Mouse (Mus musculus): ENCODE results near the gene Eri3. TPM values are rescaled to one million over a fixed set of nuclear protein-coding genes. Genes with fewer than 3 reads are reported as not detected.
A peak's percentile ranks its signal among the peaks of the same experiment; 100 is the strongest.

Gene Eri3
- total RNA-seq, 1 experiment, result 36.0 TPM

GRCm38 (mm10) chr4:117705361-117705760, 155.2 kb downstream of the Eri3 start:
- in situ Hi-C loops (cut with MboI; ENCODE audit: low sequenced_read_pairs in 2 of 2, unreplicated experiment in 2 of 2), result no loop called here
- no peak overlapping the region for H3K27ac ChIP-seq (ENCODE audit: insufficient read depth, low read depth, low read length, poor library complexity, severe bottlenecking)
- no peaks in the 10 kb centered on the region for H3K9me3 ChIP-seq (ENCODE audit: control insufficient read depth, insufficient read depth, low read depth, low read length)
- H3K36me3 ChIP-seq (ENCODE audit: control insufficient read depth, insufficient read depth, low read length, poor library complexity, severe bottlenecking), result no peaks in the 10 kb centered on the region
- no peak overlapping the region for H3K4me3 ChIP-seq (ENCODE audit: insufficient read depth in 1 of 2, low read depth in 1 of 2, low read length in 2 of 2, poor library complexity in 1 of 2, severe bottlenecking in 1 of 2)
- DNase-seq (ENCODE audit: low read depth, low spot score), result peak; percentile 50
- no peak overlapping the region for H3K9ac ChIP-seq (ENCODE audit: insufficient read depth, low read depth, low read length, poor library complexity, severe bottlenecking)
- TF ChIP-seq CHD2 (IDR thresholded peaks at IDR 0.05; ENCODE audit: low read depth, low read length) (no peak), HCFC1 (IDR thresholded peaks at IDR 0.05; ENCODE audit: borderline replicate concordance, insufficient read depth, low read length) (no peak), ZNF384 (IDR thresholded peaks at IDR 0.05; ENCODE audit: low read depth, low read length) (no peak), MAFK (IDR thresholded peaks at IDR 0.05; ENCODE audit: insufficient read depth, low read depth, low read length) (no peak), ZC3H11A (IDR thresholded peaks at IDR 0.05; ENCODE audit: borderline replicate concordance, low read depth, low read length) (peak; percentile 88)
- H3K4me1 ChIP-seq (ENCODE audit: control insufficient read depth in 2 of 2, insufficient read depth in 2 of 2, low read length in 2 of 2, poor library complexity in 1 of 2), result peaks cover 0 to 2% of the 10 kb centered on the region in 2 experiments; a peak in 1 of 4 replicates

- Histone ChIP-seq H3K27ac (ENCODE audit: insufficient read depth, low read depth, low read length, poor library complexity, severe bottlenecking) (no peak overlapping the region), H3K9me3 (ENCODE audit: control insufficient read depth, insufficient read depth, low read depth, low read length) (no peaks in the 10 kb centered on the region), H3K4me3 (ENCODE audit: insufficient read depth in 1 of 2, low read depth in 1 of 2, low read length in 2 of 2, poor library complexity in 1 of 2, severe bottlenecking in 1 of 2) (no peak overlapping the region), H3K36me3 (ENCODE audit: control insufficient read depth, insufficient read depth, low read length, poor library complexity, severe bottlenecking) (no peaks in the 10 kb centered on the region), H3K4me1 (ENCODE audit: control insufficient read depth in 2 of 2, insufficient read depth in 2 of 2, low read length in 2 of 2, poor library complexity in 1 of 2) (peaks cover 0 to 2% of the 10 kb centered on the region in 2 experiments; a peak in 1 of 4 replicates), H3K9ac (ENCODE audit: insufficient read depth, low read depth, low read length, poor library complexity, severe bottlenecking) (no peak overlapping the region)
- DNase-seq (ENCODE audit: low read depth, low spot score), result no peak
- TF ChIP-seq HCFC1 (IDR thresholded peaks at IDR 0.05; ENCODE audit: borderline replicate concordance, insufficient read depth, low read length) (no peak), CHD2 (IDR thresholded peaks at IDR 0.05; ENCODE audit: low read depth, low read length) (no peak), MAFK (IDR thresholded peaks at IDR 0.05; ENCODE audit: insufficient read depth, low read depth, low read length) (no peak), ZC3H11A (IDR thresholded peaks at IDR 0.05; ENCODE audit: borderline replicate concordance, low read depth, low read length) (no peak), ZNF384 (IDR thresholded peaks at IDR 0.05; ENCODE audit: low read depth, low read length) (no peak)
- in situ Hi-C loops (cut with MboI; ENCODE audit: low sequenced_read_pairs in 2 of 2, unreplicated experiment in 2 of 2), result no loop called here
These were observed 158.8 kb downstream of the Eri3 start for GRCm38 (mm10) chr4:117708780-117709550.

DNA sequence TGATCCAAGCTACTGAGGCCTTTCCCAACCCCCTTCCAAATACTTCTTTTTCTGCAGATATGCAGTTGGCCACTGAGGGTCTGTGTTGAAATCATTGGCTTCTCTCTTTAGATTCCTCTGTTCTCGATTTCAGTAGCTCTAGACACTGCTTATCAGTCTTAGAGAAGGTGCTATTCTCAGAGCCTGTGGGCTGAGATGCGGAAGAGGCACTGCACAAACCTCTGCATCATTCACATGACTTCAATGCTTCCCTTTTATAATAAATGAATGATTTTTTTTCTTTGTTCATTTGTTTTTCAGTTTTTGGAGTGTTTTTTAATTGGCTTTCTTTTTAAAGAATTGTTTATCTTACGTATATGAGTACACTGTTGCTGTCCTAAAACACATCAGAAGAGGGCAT, 162.1 kb downstream of the Eri3 start:
- no peaks in the 10 kb centered on the region for H3K36me3 ChIP-seq (ENCODE audit: control insufficient read depth, insufficient read depth, low read length, poor library complexity, severe bottlenecking)
- no peak overlapping the region for H3K9ac ChIP-seq (ENCODE audit: insufficient read depth, low read depth, low read length, poor library complexity, severe bottlenecking)
- H3K9me3 ChIP-seq (ENCODE audit: control insufficient read depth, insufficient read depth, low read depth, low read length), result no peaks in the 10 kb centered on the region
- no peak for DNase-seq (ENCODE audit: low read depth, low spot score)
- in situ Hi-C loops (cut with MboI; ENCODE audit: low sequenced_read_pairs in 2 of 2, unreplicated experiment in 2 of 2), result no loop called here
- no peaks in the 10 kb centered on the region for H3K4me1 ChIP-seq (ENCODE audit: control insufficient read depth in 2 of 2, insufficient read depth in 2 of 2, low read length in 2 of 2, poor library complexity in 1 of 2)
- TF ChIP-seq ZNF384 (IDR thresholded peaks at IDR 0.05; ENCODE audit: low read depth, low read length), result no peak
- no peak for TF ChIP-seq MAFK (IDR thresholded peaks at IDR 0.05; ENCODE audit: insufficient read depth, low read depth, low read length)
- TF ChIP-seq HCFC1 (IDR thresholded peaks at IDR 0.05; ENCODE audit: borderline replicate concordance, insufficient read depth, low read length), result no peak
- no peak for TF ChIP-seq ZC3H11A (IDR thresholded peaks at IDR 0.05; ENCODE audit: borderline replicate concordance, low read depth, low read length)
- TF ChIP-seq CHD2 (IDR thresholded peaks at IDR 0.05; ENCODE audit: low read depth, low read length), result no peak
- H3K4me3 ChIP-seq (ENCODE audit: insufficient read depth in 1 of 2, low read depth in 1 of 2, low read length in 2 of 2, poor library complexity in 1 of 2, severe bottlenecking in 1 of 2), result no peak overlapping the region
- H3K27ac ChIP-seq (ENCODE audit: insufficient read depth, low read depth, low read length, poor library complexity, severe bottlenecking), result no peak overlapping the region

DNA sequence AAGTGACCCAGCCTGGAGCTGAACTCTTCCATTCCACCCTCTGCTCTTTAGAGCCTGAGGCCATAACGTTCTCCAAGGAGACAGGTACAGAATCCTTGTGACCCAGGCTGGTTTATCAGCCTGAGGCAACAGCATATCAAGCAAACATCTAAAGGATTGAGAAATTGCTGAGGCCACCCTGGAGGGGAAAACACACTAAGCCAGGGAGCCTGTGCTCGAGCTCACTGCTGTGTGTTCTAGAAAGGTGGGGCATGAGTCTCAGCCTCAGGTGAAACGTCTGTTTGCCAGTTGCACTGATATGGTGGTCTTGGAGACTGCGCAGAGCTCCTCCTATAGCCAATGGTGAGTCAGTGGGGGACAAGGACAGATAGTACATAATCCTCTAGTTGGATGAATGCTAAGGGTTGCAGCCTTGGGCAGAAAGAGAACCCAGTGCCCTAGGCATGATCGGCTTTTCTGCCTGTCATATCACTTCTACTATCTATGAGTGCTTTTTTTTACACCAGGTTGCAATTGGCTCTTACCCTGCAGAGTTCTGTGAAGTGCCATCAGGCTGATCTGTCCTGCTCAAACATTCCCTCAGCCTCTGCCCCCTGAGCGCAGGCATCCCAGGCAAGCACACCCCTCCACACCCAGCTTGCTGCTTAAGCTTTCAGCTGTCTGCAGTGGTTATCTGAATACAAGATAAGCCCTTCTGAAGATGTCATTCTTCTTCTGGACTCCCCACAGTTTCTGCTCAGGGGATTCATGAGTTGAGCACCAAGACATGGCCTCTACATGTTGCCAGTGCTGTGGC, 163.3 kb downstream of the Eri3 start:
- Histone ChIP-seq H3K4me3 (ENCODE audit: insufficient read depth in 1 of 2, low read depth in 1 of 2, low read length in 2 of 2, poor library complexity in 1 of 2, severe bottlenecking in 1 of 2) (no peak overlapping the region), H3K27ac (ENCODE audit: insufficient read depth, low read depth, low read length, poor library complexity, severe bottlenecking) (no peak overlapping the region), H3K36me3 (ENCODE audit: control insufficient read depth, insufficient read depth, low read length, poor library complexity, severe bottlenecking) (no peaks in the 10 kb centered on the region), H3K4me1 (ENCODE audit: control insufficient read depth in 2 of 2, insufficient read depth in 2 of 2, low read length in 2 of 2, poor library complexity in 1 of 2) (no peaks in the 10 kb centered on the region), H3K9ac (ENCODE audit: insufficient read depth, low read depth, low read length, poor library complexity, severe bottlenecking) (no peak overlapping the region), H3K9me3 (ENCODE audit: control insufficient read depth, insufficient read depth, low read depth, low read length) (no peaks in the 10 kb centered on the region)
- in situ Hi-C loops (cut with MboI; ENCODE audit: low sequenced_read_pairs in 2 of 2, unreplicated experiment in 2 of 2), result no loop called here
- TF ChIP-seq ZNF384 (IDR thresholded peaks at IDR 0.05; ENCODE audit: low read depth, low read length), result no peak
- no peak for TF ChIP-seq MAFK (IDR thresholded peaks at IDR 0.05; ENCODE audit: insufficient read depth, low read depth, low read length)
- no peak for TF ChIP-seq ZC3H11A (IDR thresholded peaks at IDR 0.05; ENCODE audit: borderline replicate concordance, low read depth, low read length)
- no peak for TF ChIP-seq HCFC1 (IDR thresholded peaks at IDR 0.05; ENCODE audit: borderline replicate concordance, insufficient read depth, low read length)
- TF ChIP-seq CHD2 (IDR thresholded peaks at IDR 0.05; ENCODE audit: low read depth, low read length), result no peak
- DNase-seq (ENCODE audit: low read depth, low spot score), result no peak

Other genes with a start within 250 kb of the Eri3 start
- 130 and 178 TPM in 2 replicates for gene Rnf220, start 53.3 kb upstream of the Eri3 start, total RNA-seq (2012; rRNA removed)
- 53.6 and 55.5 TPM in 2 replicates for gene Dmap1, start 131.9 kb downstream of the Eri3 start, total RNA-seq (2012; rRNA removed)
- gene Gm12845, start 174.0 kb downstream of the Eri3 start, total RNA-seq (2012; rRNA removed), result not detected in 2 replicates
- 0.53 and 0.76 TPM in 2 replicates for gene Klf17, start 215.3 kb downstream of the Eri3 start, total RNA-seq (2012; rRNA removed)

Data from ES-E14 (cell line).